Mouse (Mus musculus) midbrain, embryonic 12.5 days (tissue): Measurements from ENCODE around the gene Gpr22. TPM values are rescaled to one million over a fixed set of nuclear protein-coding genes. Genes with fewer than 3 reads are reported as not detected.

ENCODE experiments used
- ATAC-seq: fragments of 200-750 bp; cut with Nextera tagmentation; 2 replicates; pipeline ENCODE4 v1.8.0; 2017; ENCODE audit warnings: low read depth, moderate TSS enrichment, moderate library complexity; ENCODE audit not compliant: low FRiP score
- H3K27ac ChIP-seq: fragments of 300-500 bp; sonication (generic); replicated peaks from 2 replicates; pipeline ENCODE4 v1.5.1; 2016; ENCODE audit warnings: mild to moderate bottlenecking
- H3K27me3 ChIP-seq: fragments of 300-500 bp; sonication (generic); 2 replicates; pipeline ENCODE4 v1.6.1; 2016; ENCODE audit warnings: mild to moderate bottlenecking
- H3K36me3 ChIP-seq: fragments of 300-500 bp; sonication (generic); 2 replicates; pipeline ENCODE4 v1.6.1; 2016
- H3K4me1 ChIP-seq: fragments of 300-500 bp; sonication (generic); 2 replicates; pipeline ENCODE4 v1.6.1; 2016
- H3K4me2 ChIP-seq: fragments of 300-500 bp; sonication (generic); replicated peaks from 2 replicates; pipeline ENCODE4 v1.6.1; 2016; ENCODE audit warnings: mild to moderate bottlenecking, moderate library complexity
- H3K4me3 ChIP-seq: fragments of 300-500 bp; sonication (generic); 2 replicates; pipeline ENCODE4 v1.5.1; 2016; ENCODE audit warnings: mild to moderate bottlenecking
- H3K9ac ChIP-seq: fragments of 300-500 bp; sonication (generic); replicated peaks from 2 replicates; pipeline ENCODE4 v1.6.1; 2016; ENCODE audit warnings: mild to moderate bottlenecking, moderate library complexity
- H3K9me3 ChIP-seq: fragments of 300-500 bp; sonication (generic); 2 replicates; pipeline ENCODE4 v1.6.1; 2016; ENCODE audit warnings: mild to moderate bottlenecking
- WGBS: fragments of 180-500 bp; shearing (Covaris S2); methylation state at CpG from one replicate; pipeline ENCODE4 v1.1.7; 2016; 5-methylcytosine and 5-hydroxymethylcytosine counted together
- polyA plus RNA-seq: library from polyadenylated mRNA; unstranded; fragments of >200 nt; fragmentation: Nextera tagmentation; extraction: Ambion mirVana; gene quantifications from 2 replicates; pipeline ENCODE4 v1.2.1, GENCODE M21; 2016

The Gpr22 gene
- polyA plus RNA-seq = 9.0 and 11.4 TPM in 2 replicates

DNA sequence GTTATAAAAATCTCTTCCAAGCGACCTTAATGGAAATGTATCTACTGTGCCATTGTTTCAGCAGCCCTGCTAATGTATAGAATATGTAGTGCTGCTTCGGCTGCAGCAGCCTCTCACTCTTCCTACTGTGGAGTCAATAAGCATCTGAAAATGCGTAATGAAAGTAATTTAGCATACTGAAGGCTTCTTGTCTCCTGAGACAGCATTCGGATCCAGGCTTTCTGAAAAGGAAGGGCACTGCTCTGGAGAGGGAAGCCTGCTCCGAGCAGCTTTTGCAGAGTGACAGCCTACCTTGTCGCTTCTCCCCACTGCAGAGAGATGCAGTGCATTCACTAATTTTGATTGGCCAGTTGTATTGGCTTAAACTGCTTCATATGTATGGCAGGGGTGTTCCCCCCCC is at the start of gene Gpr22:
Gene Gpr22, minus strand, starts transcription at position 348 of the 400 bp plus-strand sequence.
- Histone ChIP-seq H3K27ac (peak within 1 kb of the TSS; percentile 83), H3K9me3 (no peaks in the 10 kb centered on the region), H3K27me3 (no peaks in the 10 kb centered on the region), H3K4me2 (peak within 1 kb of the TSS; percentile 29), H3K36me3 (0 out of 2 replicates have a peak, but pooled peaks cover 4% of the 10 kb centered on the region), H3K9ac (peak within 1 kb of the TSS; percentile 48), H3K4me1 (no peaks in the 10 kb centered on the region), H3K4me3 (peak within 1 kb of the TSS; percentile 40)
- WGBS = 22% methylated on average over 6 of the region's 6 CpGs
- ATAC-seq = peak; percentile 91

DNA sequence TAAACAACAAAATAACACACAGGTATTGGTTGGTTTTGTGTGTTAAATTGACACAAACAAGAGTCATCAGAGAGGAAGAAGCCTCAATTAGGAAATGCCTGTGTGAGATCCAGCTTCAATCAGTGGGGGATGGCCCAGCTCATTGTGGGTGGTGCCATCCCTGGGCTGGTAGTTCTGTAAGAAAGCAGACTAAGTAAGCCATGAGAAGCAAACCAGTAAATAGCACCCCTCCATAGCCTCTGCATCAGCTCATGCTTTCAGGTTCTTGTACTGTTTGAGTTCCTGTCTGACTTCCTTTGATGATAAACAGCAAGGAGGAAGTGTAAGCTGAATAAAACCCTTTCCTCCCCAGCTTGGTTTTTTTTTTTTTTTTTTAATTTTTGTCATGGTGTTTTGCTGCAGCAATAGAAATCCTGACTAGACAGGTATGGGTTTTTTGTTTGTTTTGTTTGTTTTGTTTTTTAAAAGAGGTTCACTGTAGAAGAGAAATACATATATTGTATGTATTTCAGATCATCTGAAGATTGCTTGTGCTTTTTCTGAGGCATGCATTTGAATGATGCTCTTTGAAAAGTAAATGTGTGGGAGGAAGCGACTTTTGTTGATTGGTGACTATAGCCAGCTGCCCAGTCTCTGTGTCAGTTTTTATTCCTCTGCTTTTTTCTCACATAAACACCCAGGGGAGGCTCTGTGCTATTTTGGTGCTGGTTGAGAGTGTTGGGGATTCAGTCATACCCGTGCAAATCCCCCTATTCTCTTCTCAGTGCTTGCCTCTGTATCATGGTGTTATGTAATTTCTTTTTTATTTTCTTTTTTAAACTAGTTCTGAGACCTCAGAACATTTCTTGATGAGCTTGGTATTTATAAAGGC is 42.4 kb upstream of the Gpr22 start:
- no peak for ATAC-seq
- H3K36me3 ChIP-seq = no peaks in the 10 kb centered on the region
- 62% methylated on average over 2 of the region's 2 CpGs for WGBS
- H3K4me3 ChIP-seq = no peak overlapping the region
- no peak overlapping the region for H3K9ac ChIP-seq
- H3K27ac ChIP-seq = no peak overlapping the region
- no peaks in the 10 kb centered on the region for H3K9me3 ChIP-seq
- no peaks in the 10 kb centered on the region for H3K27me3 ChIP-seq
- H3K4me1 ChIP-seq = no peaks in the 10 kb centered on the region
- H3K4me2 ChIP-seq = no peak overlapping the region

DNA sequence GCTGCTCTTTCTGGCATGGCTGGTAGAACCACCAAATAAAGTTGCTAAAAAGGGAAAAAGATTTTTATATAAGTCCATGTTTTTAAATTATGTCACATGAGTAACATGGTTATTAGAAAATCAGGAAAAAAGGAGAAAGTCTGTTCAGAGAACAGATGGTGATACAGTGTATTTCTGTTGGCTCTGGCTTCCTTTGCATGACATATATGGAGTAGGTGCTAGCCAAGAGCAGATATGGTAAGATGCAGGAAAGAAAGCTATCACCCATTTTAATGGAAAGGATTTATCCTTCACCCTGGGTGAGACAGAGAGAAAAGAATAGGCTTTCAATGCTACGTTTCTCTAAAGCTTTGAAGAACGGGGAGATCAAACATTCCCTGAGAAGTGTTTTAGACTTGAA is 40.7 kb upstream of the Gpr22 start:
- ATAC-seq = no peak
- Histone ChIP-seq H3K4me3 (no peak overlapping the region), H3K4me1 (no peaks in the 10 kb centered on the region), H3K9ac (no peak overlapping the region), H3K9me3 (no peaks in the 10 kb centered on the region), H3K27ac (no peak overlapping the region), H3K36me3 (no peaks in the 10 kb centered on the region), H3K4me2 (no peak overlapping the region), H3K27me3 (no peaks in the 10 kb centered on the region)
- 63% methylated on average over 2 of the region's 2 CpGs for WGBS

DNA sequence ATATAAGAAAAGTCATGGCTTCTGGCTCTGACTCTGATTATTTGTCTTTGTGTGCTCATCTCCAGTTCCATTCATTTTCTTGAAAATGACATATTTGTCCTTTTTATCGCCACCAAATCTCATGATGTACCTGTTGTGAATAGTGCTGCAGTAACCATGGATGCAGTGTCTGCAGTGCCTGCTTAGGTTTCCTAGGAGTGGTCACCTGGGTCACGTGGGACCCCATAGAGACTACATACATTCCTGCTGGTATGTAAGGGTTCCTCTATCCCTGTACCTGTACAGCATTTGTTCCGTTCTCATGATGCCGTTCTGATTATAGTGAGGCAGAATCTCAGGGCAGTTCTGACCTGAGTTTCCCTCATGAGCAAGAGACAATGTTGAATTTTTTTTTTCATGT is 36.1 kb upstream of the Gpr22 start:
- H3K36me3 ChIP-seq = no peaks in the 10 kb centered on the region
- no peak overlapping the region for H3K9ac ChIP-seq
- H3K9me3 ChIP-seq = no peaks in the 10 kb centered on the region
- H3K4me1 ChIP-seq = no peaks in the 10 kb centered on the region
- no peaks in the 10 kb centered on the region for H3K27me3 ChIP-seq
- no peak overlapping the region for H3K4me2 ChIP-seq
- no peak overlapping the region for H3K4me3 ChIP-seq
- no peak for ATAC-seq
- no peak overlapping the region for H3K27ac ChIP-seq
- WGBS = 94% methylated on average over 4 of the region's 4 CpGs

DNA sequence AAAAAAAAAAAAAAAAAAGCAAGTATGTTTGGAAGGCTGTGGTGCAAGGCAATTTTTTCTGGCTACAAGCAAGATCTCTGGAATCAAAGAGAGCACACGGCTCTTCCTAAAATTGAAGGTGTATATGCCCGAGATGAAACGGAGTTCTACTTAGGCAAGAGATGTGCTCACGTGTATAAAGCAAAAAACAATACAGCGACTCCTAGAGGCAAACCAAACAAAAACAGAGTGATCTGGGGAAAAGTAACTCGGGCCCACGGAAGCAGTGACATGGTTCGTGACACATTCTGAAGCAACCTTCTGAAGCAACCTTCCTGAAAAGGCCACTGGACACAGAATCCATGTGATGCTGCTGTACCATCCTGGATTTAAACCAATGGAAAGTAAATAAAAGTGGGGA is 33.6 kb upstream of the Gpr22 start:
- 83% methylated on average over 8 of the region's 8 CpGs for WGBS
- Histone ChIP-seq H3K4me3 (no peak overlapping the region), H3K4me2 (no peak overlapping the region), H3K27me3 (no peaks in the 10 kb centered on the region), H3K4me1 (no peaks in the 10 kb centered on the region), H3K27ac (no peak overlapping the region), H3K36me3 (no peaks in the 10 kb centered on the region), H3K9ac (no peak overlapping the region), H3K9me3 (0 out of 2 replicates have a peak, but pooled peaks cover 4% of the 10 kb centered on the region)
- no peak for ATAC-seq

DNA sequence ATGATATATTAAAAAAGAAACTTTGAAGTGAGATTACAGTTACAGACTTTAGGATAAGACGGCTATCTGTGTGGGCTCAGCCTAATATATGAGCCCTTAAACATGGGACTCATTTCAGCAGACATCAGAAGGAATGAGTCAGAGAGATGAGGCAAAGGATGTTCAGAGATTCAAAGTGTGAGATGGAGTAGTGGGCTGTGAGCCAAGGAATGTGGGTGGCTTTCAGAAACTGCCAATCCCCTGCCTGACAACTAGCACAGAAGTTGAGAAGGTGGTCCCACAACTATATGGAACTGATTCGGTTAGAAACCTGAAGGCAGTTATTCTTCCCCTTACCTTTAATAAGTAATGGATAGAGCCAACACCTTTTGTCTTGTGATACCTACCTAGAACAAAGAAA is 20.9 kb upstream of the Gpr22 start:
- H3K9me3 ChIP-seq = no peaks in the 10 kb centered on the region
- no peak overlapping the region for H3K4me2 ChIP-seq
- H3K4me3 ChIP-seq = no peak overlapping the region
- H3K27ac ChIP-seq = no peak overlapping the region
- H3K4me1 ChIP-seq = no peaks in the 10 kb centered on the region
- no peak for ATAC-seq
- H3K27me3 ChIP-seq = no peaks in the 10 kb centered on the region
- no peaks in the 10 kb centered on the region for H3K36me3 ChIP-seq
- H3K9ac ChIP-seq = no peak overlapping the region
- 90% methylated on average over 2 of the region's 2 CpGs for WGBS

DNA sequence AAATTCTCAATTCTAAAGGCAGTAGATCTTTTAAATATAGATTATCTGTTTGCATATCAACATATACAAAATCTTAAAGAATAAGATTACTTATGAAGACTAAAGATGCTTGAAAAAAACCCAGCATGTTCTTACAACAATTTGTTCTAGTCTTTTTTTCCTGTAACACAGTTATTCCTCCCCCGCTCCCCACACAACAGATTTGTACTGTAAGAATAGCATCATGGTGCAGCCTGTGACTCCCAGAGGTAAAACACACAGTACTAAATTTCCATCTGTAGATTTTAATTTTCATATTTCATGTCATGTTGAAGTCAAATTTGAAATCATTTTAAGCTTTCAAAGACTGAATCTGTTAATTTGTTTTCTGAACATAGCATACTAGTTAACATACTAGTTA is 16.4 kb upstream of the Gpr22 start:
- Histone ChIP-seq H3K4me1 (no peaks in the 10 kb centered on the region), H3K9ac (no peak overlapping the region), H3K4me2 (no peak overlapping the region), H3K36me3 (no peaks in the 10 kb centered on the region), H3K9me3 (no peaks in the 10 kb centered on the region), H3K27me3 (no peaks in the 10 kb centered on the region), H3K27ac (no peak overlapping the region), H3K4me3 (no peak overlapping the region)
- WGBS = 97% methylated on average over 1 of the region's 1 CpGs
- ATAC-seq = no peak

DNA sequence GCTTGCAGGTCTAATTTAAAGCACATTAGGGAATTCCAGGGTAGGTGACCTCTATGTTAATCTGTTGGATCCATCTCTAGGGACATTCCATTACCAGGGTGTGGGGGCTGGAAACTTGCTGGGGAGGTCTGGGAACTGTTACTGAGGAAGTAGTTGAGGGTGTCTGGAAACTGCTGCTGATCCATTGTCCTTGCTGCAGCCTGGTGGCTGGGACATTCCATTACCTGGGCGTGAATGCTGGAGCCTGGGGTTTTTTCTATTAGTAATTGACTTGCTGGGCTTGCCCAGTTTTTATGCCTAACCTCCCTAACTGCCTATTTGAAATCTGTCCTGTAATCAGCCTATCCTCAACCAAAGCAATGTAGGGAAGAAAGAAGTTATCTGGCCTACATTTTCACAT is 13.0 kb upstream of the Gpr22 start:
- Histone ChIP-seq H3K9me3 (no peaks in the 10 kb centered on the region), H3K4me3 (no peak overlapping the region), H3K4me1 (no peaks in the 10 kb centered on the region), H3K9ac (no peak overlapping the region), H3K4me2 (no peak overlapping the region), H3K27ac (no peak overlapping the region), H3K36me3 (no peaks in the 10 kb centered on the region), H3K27me3 (no peaks in the 10 kb centered on the region)
- no peak for ATAC-seq
- WGBS = 52% methylated on average over 1 of the region's 1 CpGs

DNA sequence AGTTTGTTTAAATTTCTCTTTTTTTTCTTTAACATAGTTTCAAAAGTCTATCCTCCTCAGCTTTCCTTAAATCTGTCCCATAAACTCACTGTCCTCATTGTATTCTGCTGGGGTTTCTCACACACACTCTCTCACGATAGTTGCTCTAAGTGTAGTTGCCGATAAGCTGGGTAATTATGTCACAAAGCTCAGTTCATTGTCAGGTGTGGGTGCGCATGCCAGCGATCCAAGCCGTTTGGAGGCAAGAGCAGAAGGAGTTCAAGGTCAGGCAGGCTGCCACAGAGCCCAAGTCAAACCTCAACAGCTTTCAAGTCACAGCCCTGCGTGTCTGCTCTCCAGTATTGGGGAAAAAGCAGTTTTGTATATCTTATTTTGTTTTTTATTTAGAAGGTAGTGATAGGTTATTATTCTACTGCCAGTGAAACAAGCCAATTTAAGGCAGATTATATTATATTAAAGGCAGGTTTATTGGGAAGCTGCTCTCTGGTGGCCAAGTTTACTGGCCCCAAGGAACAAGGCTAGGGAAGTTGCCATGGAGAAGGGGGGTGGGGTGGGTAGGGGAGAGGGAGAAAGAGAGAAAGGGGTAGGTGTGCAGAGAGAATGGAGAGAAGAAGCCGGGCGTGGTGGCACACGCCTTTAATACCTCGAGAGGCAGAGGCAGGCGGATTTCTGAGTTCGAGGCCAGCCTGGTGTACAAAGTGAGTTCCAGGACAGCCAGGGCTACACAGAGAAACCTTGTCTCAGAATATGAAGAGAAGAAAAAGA is 11.9 kb upstream of the Gpr22 start:
- Histone ChIP-seq H3K9ac (no peak overlapping the region), H3K4me1 (no peaks in the 10 kb centered on the region), H3K27ac (no peak overlapping the region), H3K27me3 (no peaks in the 10 kb centered on the region), H3K4me2 (no peak overlapping the region), H3K36me3 (no peaks in the 10 kb centered on the region), H3K9me3 (no peaks in the 10 kb centered on the region), H3K4me3 (no peak overlapping the region)
- ATAC-seq = no peak
- WGBS = 93% methylated on average over 12 of the region's 12 CpGs

DNA sequence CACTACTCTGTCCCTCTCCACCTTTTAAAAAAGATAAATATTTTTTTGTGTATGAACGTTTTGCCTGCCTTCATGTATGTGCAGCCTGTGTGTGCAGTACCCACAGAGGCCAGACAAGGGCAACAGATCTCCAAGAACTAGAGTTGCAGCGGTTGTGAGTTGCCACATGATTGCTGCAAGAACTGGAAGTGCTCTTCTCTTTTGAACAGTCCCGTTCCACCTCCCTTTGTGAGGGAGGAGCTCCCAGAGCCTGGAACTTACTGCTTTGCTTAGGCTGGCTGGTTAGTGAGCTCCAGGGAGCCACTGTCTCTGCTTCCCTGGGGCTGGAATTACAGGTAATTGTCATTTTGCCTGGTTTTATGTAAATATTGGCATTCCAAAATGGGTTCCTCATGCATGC is 10.8 kb upstream of the Gpr22 start:
- no peak overlapping the region for H3K4me3 ChIP-seq
- H3K27ac ChIP-seq = no peak overlapping the region
- H3K9me3 ChIP-seq = no peaks in the 10 kb centered on the region
- no peaks in the 10 kb centered on the region for H3K36me3 ChIP-seq
- H3K27me3 ChIP-seq = no peaks in the 10 kb centered on the region
- no peaks in the 10 kb centered on the region for H3K4me1 ChIP-seq
- ATAC-seq = no peak
- H3K4me2 ChIP-seq = no peak overlapping the region
- H3K9ac ChIP-seq = no peak overlapping the region
- WGBS = 79% methylated on average over 3 of the region's 3 CpGs

DNA sequence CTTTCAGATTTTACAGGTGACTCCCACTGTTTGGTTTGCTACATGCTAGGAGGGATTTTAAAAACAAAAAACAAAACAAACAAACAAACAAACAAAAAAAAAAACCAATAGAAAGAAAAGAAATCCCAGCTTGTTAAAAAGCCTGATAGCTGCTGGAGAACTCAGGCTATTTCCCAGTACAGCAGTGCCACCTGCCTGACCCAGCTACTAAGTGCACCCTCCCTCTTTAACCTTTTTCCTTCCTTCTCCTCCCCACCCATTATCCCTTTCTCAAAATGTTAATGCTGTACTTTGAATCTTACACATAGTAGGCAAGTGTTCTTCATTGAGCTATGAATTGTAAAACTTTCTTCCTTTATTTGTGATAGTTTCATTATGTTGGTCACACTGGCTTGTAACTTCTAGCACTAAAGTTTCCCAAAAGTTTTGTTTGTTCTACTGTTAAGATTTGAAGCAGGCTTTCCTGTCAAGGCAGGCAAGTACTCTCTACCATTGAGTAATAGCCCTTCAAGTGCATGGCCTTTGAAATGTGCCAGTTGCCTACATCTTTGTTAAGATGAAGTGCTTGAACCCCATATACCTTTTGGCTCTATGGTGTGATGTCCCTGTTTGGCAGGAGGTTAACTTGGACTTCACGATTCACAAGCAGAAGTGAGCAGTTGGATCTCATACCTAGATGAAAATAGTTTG is 6.0 kb upstream of the Gpr22 start:
- WGBS = 91% methylated on average over 1 of the region's 1 CpGs
- Histone ChIP-seq H3K4me2 (no peak overlapping the region), H3K27me3 (no peaks in the 10 kb centered on the region), H3K27ac (no peak overlapping the region), H3K4me1 (no peaks in the 10 kb centered on the region), H3K9me3 (no peaks in the 10 kb centered on the region), H3K36me3 (no peaks in the 10 kb centered on the region), H3K4me3 (no peak overlapping the region), H3K9ac (no peak overlapping the region)
- no peak for ATAC-seq

DNA sequence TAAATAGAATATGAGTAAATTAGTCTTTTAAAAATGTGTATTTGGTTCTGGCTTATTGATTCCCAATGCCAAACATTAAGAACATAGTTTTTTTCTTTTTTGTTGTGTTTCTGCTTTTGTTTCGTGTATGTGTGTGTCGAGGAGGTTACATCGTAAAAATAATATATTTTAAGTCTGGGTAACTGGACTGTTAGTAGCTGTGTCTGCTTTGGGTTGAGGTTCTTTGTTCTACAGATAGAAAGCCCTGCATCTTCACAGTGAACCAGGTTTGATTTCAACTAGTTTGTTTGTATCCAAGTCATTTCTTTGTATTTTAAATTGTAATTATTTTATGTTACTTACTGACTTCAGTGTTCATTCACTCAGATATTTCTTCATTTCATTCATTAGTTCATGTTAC is 323 bp upstream of the Gpr22 start:
- peak overlapping the region; percentile 83; the same call in 1 of the 2 replicates for H3K27ac ChIP-seq
- WGBS = 86% methylated on average over 3 of the region's 3 CpGs
- ATAC-seq = 0 out of 2 replicates have a peak, but pooled peaks have one; percentile 34
- no peak overlapping the region for H3K4me3 ChIP-seq
- H3K4me2 ChIP-seq = peak overlapping the region; percentile 29; the same call in 1 of the 2 replicates
- no peaks in the 10 kb centered on the region for H3K27me3 ChIP-seq
- H3K9me3 ChIP-seq = no peaks in the 10 kb centered on the region
- 0 out of 2 replicates have a peak, but pooled peaks cover 1% of the 10 kb centered on the region for H3K36me3 ChIP-seq
- no peaks in the 10 kb centered on the region for H3K4me1 ChIP-seq
- H3K9ac ChIP-seq = no peak overlapping the region
